Mouse (Mus musculus): ENCODE results near the gene Snx8.

DNA sequence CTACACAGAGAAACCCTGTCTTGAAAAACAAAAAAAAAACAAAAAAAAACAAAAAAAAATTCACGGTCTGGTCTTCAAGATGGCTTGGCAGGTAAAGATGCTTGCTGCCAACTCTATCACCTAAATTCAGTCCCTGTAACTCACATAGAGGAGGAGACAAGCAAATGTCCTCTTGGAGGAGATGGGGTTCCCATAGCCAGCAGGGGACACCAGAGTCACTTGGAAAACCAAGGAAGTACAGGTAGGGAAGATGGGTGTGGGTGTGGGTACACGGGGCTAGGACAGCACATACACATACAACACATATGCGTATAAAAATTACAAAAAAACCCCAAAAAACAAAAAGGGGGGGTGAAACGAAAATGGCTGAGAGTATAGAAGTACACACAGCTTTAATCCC lies 46.2 kb downstream of the Snx8 start:
- TF ChIP-seq CTCF (IDR thresholded peaks at IDR 0.05 in 2 of 3, conservative IDR thresholded peaks at IDR 0.05 in 1 of 3; ENCODE audit: control insufficient read depth in 1 of 3, insufficient read depth in 1 of 3, low read depth in 2 of 3, low read length in 3 of 3, poor library complexity in 1 of 3, severe bottlenecking in 1 of 3) (no peak; a peak in 1 of 6 replicates), SMC3 (IDR thresholded peaks at IDR 0.05; ENCODE audit: low read depth, low read length) (no peak), EP300 (IDR thresholded peaks at IDR 0.05; ENCODE audit: low read depth in 1 of 2, low read length in 2 of 2) (no peak), ZNF384 (IDR thresholded peaks at IDR 0.05; ENCODE audit: low read depth, low read length) (no peak), BHLHE40 (IDR thresholded peaks at IDR 0.05; ENCODE audit: borderline replicate concordance, low read depth, low read length) (no peak), POLR2AphosphoS2 (IDR thresholded peaks at IDR 0.05; ENCODE audit: low read length) (no peak), POLR2A (IDR thresholded peaks at IDR 0.05; ENCODE audit: control insufficient read depth in 1 of 2, insufficient read depth in 1 of 2, low read depth in 1 of 2, low read length in 2 of 2, poor library complexity in 1 of 2) (no peak), ELF1 (IDR thresholded peaks at IDR 0.05; ENCODE audit: low read depth, low read length) (no peak), NRF1 (IDR thresholded peaks at IDR 0.05; ENCODE audit: insufficient read depth, low read depth, low read length, poor library complexity, severe bottlenecking) (no peak), RAD21 (IDR thresholded peaks at IDR 0.05; ENCODE audit: low read depth, low read length) (no peak), USF1 (IDR thresholded peaks at IDR 0.05; ENCODE audit: low read depth, low read length) (no peak), RCOR1 (IDR thresholded peaks at IDR 0.05; ENCODE audit: low read depth, low read length) (no peak), MYC (IDR thresholded peaks at IDR 0.05; ENCODE audit: low read depth, low read length) (no peak), MAX (IDR thresholded peaks at IDR 0.05; ENCODE audit: low read length) (no peak)
